Mouse (Mus musculus) neural tube, embryonic 13.5 days (tissue): ENCODE measurements around the gene Pxk. TPM values are rescaled to one million over a fixed set of nuclear protein-coding genes. Genes with fewer than 3 reads are reported as not detected.
A peak's percentile ranks its signal among the peaks of the same experiment; 100 is the strongest.

Source experiments
- ATAC-seq: fragments of 200-750 bp; cut with Nextera tagmentation; 2 replicates; pipeline ENCODE4 v1.8.0; 2017; ENCODE audit warnings: low read depth, mild to moderate bottlenecking, moderate TSS enrichment, moderate library complexity
- H3K27ac ChIP-seq: fragments of 300-500 bp; sonication (generic); replicated peaks from 2 replicates; pipeline ENCODE4 v1.5.1; 2015; ENCODE audit warnings: moderate library complexity, mild to moderate bottlenecking, inconsistent platforms
- H3K27me3 ChIP-seq: fragments of 300-500 bp; sonication (generic); 2 replicates; pipeline ENCODE4 v1.6.1; 2015; ENCODE audit warnings: mild to moderate bottlenecking, inconsistent platforms
- H3K36me3 ChIP-seq: fragments of 300-500 bp; sonication (generic); 2 replicates; pipeline ENCODE4 v1.6.1; 2015; ENCODE audit warnings: mild to moderate bottlenecking, inconsistent platforms
- H3K4me1 ChIP-seq: fragments of 300-500 bp; sonication (generic); replicated peaks from 2 replicates; pipeline ENCODE4 v1.6.1; 2015; ENCODE audit warnings: inconsistent platforms
- H3K4me2 ChIP-seq: fragments of 300-500 bp; sonication (generic); 2 replicates; pipeline ENCODE4 v1.6.1; 2015; ENCODE audit warnings: inconsistent platforms, mild to moderate bottlenecking, moderate library complexity
- H3K4me3 ChIP-seq: fragments of 300-500 bp; sonication (generic); 2 replicates; pipeline ENCODE4 v1.5.1; 2015; ENCODE audit warnings: mild to moderate bottlenecking, inconsistent platforms
- H3K9ac ChIP-seq: fragments of 300-500 bp; sonication (generic); 2 replicates; pipeline ENCODE4 v1.6.1; 2015; ENCODE audit warnings: moderate library complexity, mild to moderate bottlenecking, inconsistent platforms
- H3K9me3 ChIP-seq: fragments of 300-500 bp; sonication (generic); 2 replicates; pipeline ENCODE4 v1.6.1; 2016; ENCODE audit warnings: inconsistent platforms
- WGBS: fragments of 180-500 bp; shearing (Covaris S2); methylation state at CpG from one replicate; pipeline ENCODE4 v1.1.7; 2015; 5-methylcytosine and 5-hydroxymethylcytosine counted together
- polyA plus RNA-seq: library from polyadenylated mRNA; unstranded; fragments of >200 nt; fragmentation: Nextera tagmentation; extraction: Ambion mirVana; gene quantifications from 2 replicates; pipeline ENCODE4 v1.2.1, GENCODE M21; 2015

Gene Pxk
- polyA plus RNA-seq, 1 experiment from 2014 or later, result 67.8 TPM

GRCm38 (mm10) chr14:8132789-8133188, 34.8 kb downstream of the Pxk start:
- Histone ChIP-seq H3K9ac (no peak overlapping the region), H3K4me3 (no peak overlapping the region), H3K4me2 (no peak overlapping the region), H3K27ac (no peak overlapping the region), H3K4me1 (no peaks in the 10 kb centered on the region), H3K36me3 (peaks cover 46% of the 10 kb centered on the region), H3K9me3 (no peaks in the 10 kb centered on the region), H3K27me3 (no peaks in the 10 kb centered on the region)
- WGBS, result 87% methylated on average over 8 of the region's 8 CpGs
- ATAC-seq, result no peak

- 84% methylated on average over 2 of the region's 2 CpGs for WGBS
These were observed 36.2 kb downstream of the Pxk start for GRCm38 (mm10) chr14:8134234-8134633.

GRCm38 (mm10) chr14:8135130-8135529, 37.1 kb downstream of the Pxk start:
- H3K4me1 ChIP-seq, result no peaks in the 10 kb centered on the region
- H3K9ac ChIP-seq, result no peak overlapping the region
- no peak overlapping the region for H3K4me3 ChIP-seq
- H3K27me3 ChIP-seq, result no peaks in the 10 kb centered on the region
- H3K4me2 ChIP-seq, result no peak overlapping the region
- ATAC-seq, result 0 out of 2 replicates have a peak, but pooled peaks have one; percentile 23
- no peak overlapping the region for H3K27ac ChIP-seq
- H3K9me3 ChIP-seq, result no peaks in the 10 kb centered on the region
- 81% methylated on average over 3 of the region's 3 CpGs for WGBS
- peaks cover 68% of the 10 kb centered on the region for H3K36me3 ChIP-seq

More at GRCm38 (mm10) chr14:8134234-8134633, 36.2 kb downstream of the Pxk start:
- Histone ChIP-seq H3K9ac (no peak overlapping the region), H3K4me2 (no peak overlapping the region), H3K4me3 (no peak overlapping the region), H3K4me1 (no peaks in the 10 kb centered on the region), H3K27ac (no peak overlapping the region), H3K36me3 (peaks cover 59% of the 10 kb centered on the region), H3K27me3 (no peaks in the 10 kb centered on the region), H3K9me3 (no peaks in the 10 kb centered on the region)
- ATAC-seq, result no peak

- no peaks in the 10 kb centered on the region for H3K27me3 ChIP-seq
- no peak overlapping the region for H3K4me3 ChIP-seq
- H3K4me1 ChIP-seq, result no peaks in the 10 kb centered on the region
- no peak overlapping the region for H3K27ac ChIP-seq
- H3K4me2 ChIP-seq, result no peak overlapping the region
- 61% methylated on average over 23 of the region's 23 CpGs for WGBS
- no peaks in the 10 kb centered on the region for H3K9me3 ChIP-seq
- ATAC-seq, result no peak
- no peak overlapping the region for H3K9ac ChIP-seq
- peaks cover 83% of the 10 kb centered on the region for H3K36me3 ChIP-seq
These were observed 42.0 kb downstream of the Pxk start for GRCm38 (mm10) chr14:8139724-8140710.

GRCm38 (mm10) chr14:8141131-8141530, 43.1 kb downstream of the Pxk start:
- no peaks in the 10 kb centered on the region for H3K9me3 ChIP-seq
- 68% methylated on average over 2 of the region's 2 CpGs for WGBS
- no peak overlapping the region for H3K9ac ChIP-seq
- no peak overlapping the region for H3K27ac ChIP-seq
- H3K4me3 ChIP-seq, result no peak overlapping the region
- H3K4me1 ChIP-seq, result no peaks in the 10 kb centered on the region
- H3K4me2 ChIP-seq, result no peak overlapping the region
- no peaks in the 10 kb centered on the region for H3K27me3 ChIP-seq
- ATAC-seq, result no peak
- peaks cover 90% of the 10 kb centered on the region for H3K36me3 ChIP-seq

GRCm38 (mm10) chr14:8145594-8146558, 47.9 kb downstream of the Pxk start:
- WGBS, result 90% methylated on average over 13 of the region's 13 CpGs
- no peaks in the 10 kb centered on the region for H3K4me1 ChIP-seq
- H3K9ac ChIP-seq, result no peak overlapping the region
- H3K27me3 ChIP-seq, result no peaks in the 10 kb centered on the region
- no peak for ATAC-seq
- peaks cover 75% of the 10 kb centered on the region for H3K36me3 ChIP-seq
- no peak overlapping the region for H3K4me3 ChIP-seq
- no peak overlapping the region for H3K4me2 ChIP-seq
- no peaks in the 10 kb centered on the region for H3K9me3 ChIP-seq
- H3K27ac ChIP-seq, result no peak overlapping the region

GRCm38 (mm10) chr14:8146611-8147223, 48.7 kb downstream of the Pxk start:
- Histone ChIP-seq H3K36me3 (peaks cover 75% of the 10 kb centered on the region), H3K4me2 (no peak overlapping the region), H3K9ac (no peak overlapping the region), H3K9me3 (no peaks in the 10 kb centered on the region), H3K27me3 (no peaks in the 10 kb centered on the region), H3K4me1 (no peaks in the 10 kb centered on the region), H3K4me3 (no peak overlapping the region), H3K27ac (no peak overlapping the region)
- 90% methylated on average over 10 of the region's 11 CpGs for WGBS
- no peak for ATAC-seq

- Histone ChIP-seq H3K36me3 (peaks cover 76% of the 10 kb centered on the region), H3K4me1 (no peaks in the 10 kb centered on the region), H3K27ac (no peak overlapping the region), H3K4me2 (no peak overlapping the region), H3K9me3 (no peaks in the 10 kb centered on the region), H3K27me3 (no peaks in the 10 kb centered on the region), H3K4me3 (no peak overlapping the region), H3K9ac (no peak overlapping the region)
- WGBS, result 79% methylated on average over 8 of the region's 8 CpGs
- ATAC-seq, result no peak
These were observed 50.8 kb downstream of the Pxk start for GRCm38 (mm10) chr14:8148842-8149241.

- WGBS, result 95% methylated on average over 5 of the region's 5 CpGs
- Histone ChIP-seq H3K36me3 (peaks cover 66% of the 10 kb centered on the region), H3K4me2 (no peak overlapping the region), H3K9me3 (no peaks in the 10 kb centered on the region), H3K4me3 (no peak overlapping the region), H3K27me3 (no peaks in the 10 kb centered on the region), H3K27ac (no peak overlapping the region), H3K9ac (no peak overlapping the region), H3K4me1 (no peaks in the 10 kb centered on the region)
- no peak for ATAC-seq
These were observed 53.7 kb downstream of the Pxk start for GRCm38 (mm10) chr14:8151757-8152156.

GRCm38 (mm10) chr14:8154072-8154471, 56.1 kb downstream of the Pxk start:
- Histone ChIP-seq H3K4me3 (no peak overlapping the region), H3K27me3 (no peaks in the 10 kb centered on the region), H3K4me2 (no peak overlapping the region), H3K9ac (no peak overlapping the region), H3K36me3 (peaks cover 65% of the 10 kb centered on the region), H3K27ac (no peak overlapping the region), H3K9me3 (no peaks in the 10 kb centered on the region), H3K4me1 (no peaks in the 10 kb centered on the region)
- no peak for ATAC-seq
- 78% methylated on average over 3 of the region's 3 CpGs for WGBS

GRCm38 (mm10) chr14:8156947-8157346, 58.9 kb downstream of the Pxk start:
- H3K4me2 ChIP-seq, result no peak overlapping the region
- 43% methylated on average over 3 of the region's 3 CpGs for WGBS

More at GRCm38 (mm10) chr14:8156947-8157346, 58.9 kb downstream of the Pxk start:
- Histone ChIP-seq H3K4me1 (no peaks in the 10 kb centered on the region), H3K9ac (0 out of 2 replicates have a peak overlapping the region, but pooled peaks have one; percentile 22), H3K36me3 (peaks cover 76% of the 10 kb centered on the region), H3K27ac (no peak overlapping the region), H3K4me3 (no peak overlapping the region), H3K27me3 (no peaks in the 10 kb centered on the region), H3K9me3 (no peaks in the 10 kb centered on the region)
- no peak for ATAC-seq
